Mouse (Mus musculus) neural tube, embryonic 11.5 days (tissue): ENCODE data around the gene Crtap. TPM values are rescaled to one million over a fixed set of nuclear protein-coding genes. Genes with fewer than 3 reads are reported as not detected.

Experiments used
- ATAC-seq: fragments of 200-750 bp; cut with Nextera tagmentation; 2 replicates; pipeline ENCODE4 v1.8.0; 2017; ENCODE audit warnings: moderate number of reproducible peaks, mild to moderate bottlenecking, moderate TSS enrichment, moderate library complexity; ENCODE audit not compliant: insufficient read depth, low FRiP score, low TSS enrichment
- DNase-seq: peaks from one replicate; pipeline ENCODE4 v3.0.0-alpha.2; 2015; ENCODE audit warnings: low spot score
- H3K27ac ChIP-seq: fragments of 300-500 bp; sonication (generic); 2 replicates; pipeline ENCODE4 v1.5.1; 2014; ENCODE audit warnings: low read depth, mild to moderate bottlenecking, low read length
- H3K27me3 ChIP-seq: fragments of 300-500 bp; sonication (generic); 2 replicates; pipeline ENCODE4 v1.6.1; 2014; ENCODE audit warnings: mild to moderate bottlenecking, low read length, mixed read lengths; ENCODE audit not compliant: control insufficient read depth, insufficient read depth
- H3K36me3 ChIP-seq: fragments of 300-500 bp; sonication (generic); 2 replicates; pipeline ENCODE4 v1.6.1; 2014; ENCODE audit warnings: mild to moderate bottlenecking, low read length, moderate library complexity, mixed read lengths; ENCODE audit not compliant: control insufficient read depth, insufficient read depth
- H3K4me1 ChIP-seq: fragments of 300-500 bp; sonication (generic); 2 replicates; pipeline ENCODE4 v1.6.1; 2014; ENCODE audit warnings: low read length, mixed read lengths; ENCODE audit not compliant: control insufficient read depth, insufficient read depth
- H3K4me2 ChIP-seq: fragments of 300-500 bp; sonication (generic); 2 replicates; pipeline ENCODE4 v1.6.1; 2014; ENCODE audit warnings: low read depth, mild to moderate bottlenecking, moderate library complexity
- H3K4me3 ChIP-seq: fragments of 300-500 bp; sonication (generic); 2 replicates; pipeline ENCODE4 v1.5.1; 2014; ENCODE audit warnings: low read depth, low read length
- H3K9ac ChIP-seq: fragments of 300-500 bp; sonication (generic); 2 replicates; pipeline ENCODE4 v1.6.1; 2014; ENCODE audit warnings: mild to moderate bottlenecking, low read length
- H3K9me3 ChIP-seq: fragments of 300-500 bp; sonication (generic); 2 replicates; pipeline ENCODE4 v1.6.1; 2016; ENCODE audit warnings: low read length; ENCODE audit not compliant: control insufficient read depth
- WGBS: fragments of 180-500 bp; shearing (Covaris S2); extraction: QIAGEN DNeasy Blood & Tissue Kit; methylation state at CpG from one replicate; pipeline ENCODE4 v1.1.7; 2014; 5-methylcytosine and 5-hydroxymethylcytosine counted together
- polyA plus RNA-seq: library from polyadenylated mRNA; unstranded; fragments of >200 nt; fragmentation: Nextera tagmentation; extraction: Ambion mirVana; gene quantifications from 2 replicates; pipeline ENCODE4 v1.2.1, GENCODE M21; 2014

The Crtap gene
- polyA plus RNA-seq, 1 experiment from 2014 or later: 42.1 TPM

DNA sequence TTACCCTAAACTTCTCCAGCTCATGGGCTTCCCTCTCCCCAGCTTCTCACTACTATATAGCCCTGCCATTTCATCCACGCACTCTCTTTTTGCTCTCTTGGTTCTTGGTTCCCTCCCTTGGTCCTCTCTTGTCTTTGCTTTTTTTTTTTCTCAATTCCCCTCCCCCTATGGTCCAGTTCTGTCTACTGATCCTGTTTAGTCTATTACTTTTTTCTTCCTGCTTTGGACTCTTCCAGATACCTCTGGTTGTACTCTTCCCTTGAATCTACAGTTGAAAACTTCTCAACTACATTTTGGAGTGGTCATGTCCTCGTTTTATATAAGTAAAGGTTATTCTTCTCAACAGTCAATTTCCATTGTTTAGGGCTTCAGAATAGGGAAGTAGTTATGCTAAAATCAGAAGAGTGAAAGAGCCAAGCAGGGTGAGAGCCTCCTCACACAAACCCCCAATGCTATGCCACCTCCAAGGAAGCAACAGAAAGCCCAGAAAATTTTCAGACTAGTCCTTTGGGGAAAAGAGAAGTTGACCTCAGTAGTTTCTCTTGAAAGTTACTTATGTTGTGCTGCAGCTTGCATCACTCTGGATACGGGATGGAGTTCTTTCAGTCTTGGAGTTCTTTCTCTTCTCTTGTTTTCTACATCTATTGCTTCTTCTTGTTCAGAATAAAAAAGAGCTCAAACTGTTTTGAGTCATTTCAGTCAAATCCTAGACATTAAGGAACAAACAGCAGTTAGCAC lies 64.3 kb downstream of the Crtap start:
- DNase-seq (no peak), ATAC-seq (no peak)

More for the DNA sequence above, 64.3 kb downstream of the Crtap start:
- Histone ChIP-seq H3K4me1 (no peaks in the 10 kb centered on the region), H3K9ac (no peak overlapping the region), H3K9me3 (no peaks in the 10 kb centered on the region), H3K36me3 (no peaks in the 10 kb centered on the region), H3K4me2 (no peak overlapping the region), H3K27ac (no peak overlapping the region), H3K27me3 (no peaks in the 10 kb centered on the region), H3K4me3 (no peak overlapping the region)
- WGBS: 73% methylated on average over 3 of the region's 3 CpGs

Other genes starting within 250 kb of the Crtap start
- not detected in 2 replicates for gene Bcl2a1c, start 60.5 kb downstream of the Crtap start, polyA plus RNA-seq
- 24.5 and 26.1 TPM in 2 replicates for gene Glb1, start 10.4 kb upstream of the Crtap start, polyA plus RNA-seq
- 3.4 and 4.7 TPM in 2 replicates for gene Tmppe, start 10.4 kb upstream of the Crtap start, polyA plus RNA-seq
- gene Ccr4, start 114.2 kb upstream of the Crtap start, polyA plus RNA-seq: 0.08 TPM in 1 of 2 replicates, not detected in the other
- not detected in 2 replicates for gene C130032M10Rik, start 125.0 kb upstream of the Crtap start, polyA plus RNA-seq
- 2.1 and 2.2 TPM in 2 replicates for gene Trim71, start 173.7 kb upstream of the Crtap start, polyA plus RNA-seq
- 68.0 and 68.5 TPM in 2 replicates for gene Cnot10, start 249.5 kb upstream of the Crtap start, polyA plus RNA-seq